Mouse (Mus musculus): ENCODE measurements around the gene Rnase13.
A peak's percentile ranks its signal among the peaks of the same experiment; 100 is the strongest.
"Not testable (repeated sequence)": the region's sequence is repeated elsewhere in the genome, so short reads cannot be mapped to it uniquely, and the experiment has no call there.

The Rnase13 gene

DNA sequence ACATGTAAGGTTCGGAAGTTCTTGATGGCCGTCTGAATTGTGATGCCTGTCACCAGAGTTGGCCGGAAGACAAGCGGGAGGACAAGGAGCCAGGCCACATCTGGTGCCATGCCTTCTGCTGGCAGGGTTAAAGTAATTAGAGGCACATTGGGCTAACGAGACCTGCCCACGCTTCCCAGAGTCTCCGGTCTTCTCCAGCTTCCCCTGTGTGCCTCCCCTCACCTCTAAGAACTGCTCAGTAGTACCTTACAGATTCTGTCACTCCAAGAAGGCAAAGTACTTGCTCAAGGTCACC lies at the start of gene Rnase13:
Gene Rnase13, minus strand, starts transcription at position 203 of the 295 bp plus-strand sequence.
- no peak for DNase-seq (ENCODE audit: low read depth, low spot score)

DNA sequence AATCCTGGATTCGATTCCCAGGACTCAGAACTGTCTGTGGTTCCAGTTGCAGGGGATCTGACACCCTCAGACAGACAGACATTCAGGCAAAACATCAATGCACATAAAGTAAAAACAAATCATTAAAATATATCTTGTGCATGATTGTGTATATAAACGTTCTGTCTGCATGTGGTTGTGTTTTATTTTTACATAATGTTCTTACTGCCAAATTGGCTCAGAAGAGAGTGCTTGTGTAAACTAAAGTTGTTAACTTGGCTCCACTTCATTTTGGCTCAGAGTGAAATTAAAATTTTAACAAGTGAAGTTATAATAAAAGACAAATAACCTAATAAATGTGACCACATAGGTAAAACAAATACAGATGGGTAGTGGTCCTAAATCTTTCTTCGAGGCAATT lies 44.8 kb upstream of the Rnase13 start:
- no peak for DNase-seq (ENCODE audit: low read depth, low spot score)

DNA sequence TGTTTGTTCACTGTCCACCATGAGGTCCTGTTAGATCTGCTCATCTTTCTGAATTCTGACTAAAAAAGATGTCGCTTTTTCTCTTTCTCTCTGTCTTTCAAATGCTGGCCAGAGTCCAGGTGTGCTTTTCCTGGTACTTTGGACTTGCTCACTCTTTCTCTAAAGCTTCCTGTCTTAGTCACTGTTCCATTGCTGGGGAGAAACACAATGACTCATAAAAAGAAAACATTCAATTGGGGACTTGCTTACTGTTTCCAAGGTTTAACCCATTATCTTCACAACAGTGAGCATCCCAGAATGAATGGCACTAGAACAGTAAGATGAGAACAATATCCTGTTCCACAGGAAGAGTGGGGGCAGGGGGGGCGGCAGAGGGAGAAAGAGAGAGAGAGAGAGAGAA lies 37.7 kb upstream of the Rnase13 start:
- no peak for DNase-seq (ENCODE audit: low read depth, low spot score)

DNA sequence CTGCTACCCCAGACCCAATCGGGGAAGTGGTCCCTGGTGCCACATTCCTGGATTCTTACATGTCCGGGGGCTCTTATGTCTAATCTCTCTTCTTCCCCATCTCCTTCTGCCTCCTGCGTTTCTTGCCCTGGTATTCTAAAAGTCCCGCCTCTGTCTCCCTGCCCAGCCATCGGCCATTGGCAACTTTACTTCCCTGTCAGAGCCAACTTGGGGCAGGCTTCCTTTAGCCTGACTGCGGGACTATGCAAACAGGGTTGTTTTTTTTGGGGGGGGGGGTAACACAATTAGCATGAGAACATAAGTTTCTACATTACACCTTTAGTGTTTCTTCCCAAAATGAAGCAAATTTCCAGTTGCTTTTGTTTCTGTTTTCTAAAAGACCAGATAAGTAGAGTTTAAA lies 20.8 kb upstream of the Rnase13 start:
- DNase-seq (ENCODE audit: low read depth, low spot score): no peak

DNA sequence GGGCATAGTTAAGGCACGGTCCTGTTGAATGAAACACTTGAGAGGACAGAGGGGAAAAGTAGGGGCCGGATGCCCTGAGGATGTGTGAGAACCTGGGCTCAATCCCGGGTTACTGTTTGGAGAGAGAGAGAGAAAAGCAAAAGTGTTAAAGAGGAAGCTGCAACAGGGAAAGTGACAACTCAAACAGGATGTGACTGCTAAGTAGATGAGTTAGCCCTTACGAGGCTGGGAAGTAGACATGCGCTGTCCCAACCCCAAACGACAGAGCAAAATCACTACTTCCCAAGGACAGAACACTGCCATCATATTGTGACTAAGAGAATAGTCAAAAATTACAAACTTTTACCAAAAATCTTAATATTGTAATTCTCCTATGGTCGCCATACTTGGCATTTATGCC lies 19.7 kb upstream of the Rnase13 start:
- DNase-seq (ENCODE audit: low read depth, low spot score): no peak

DNA sequence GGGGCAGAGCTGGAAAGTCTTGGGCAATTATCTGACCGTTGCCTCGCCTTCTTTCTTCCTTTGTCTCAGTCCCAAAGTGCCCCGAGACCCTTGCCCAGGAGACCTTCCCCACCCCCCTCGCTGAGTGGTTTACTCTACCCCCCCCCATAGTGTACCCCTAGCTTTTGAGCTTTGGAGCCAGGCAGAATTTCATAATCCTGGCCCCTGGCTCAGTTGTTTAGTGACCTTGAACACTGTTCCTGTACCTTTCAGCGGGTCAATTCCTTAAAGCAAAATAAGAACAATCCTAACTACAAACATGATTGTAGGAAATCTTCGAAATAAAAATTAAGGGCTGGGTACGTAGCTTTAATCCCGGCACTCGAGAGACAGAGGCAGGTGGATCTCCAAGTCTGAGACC lies 19.0 kb upstream of the Rnase13 start:
- no peak for DNase-seq (ENCODE audit: low read depth, low spot score)

DNA sequence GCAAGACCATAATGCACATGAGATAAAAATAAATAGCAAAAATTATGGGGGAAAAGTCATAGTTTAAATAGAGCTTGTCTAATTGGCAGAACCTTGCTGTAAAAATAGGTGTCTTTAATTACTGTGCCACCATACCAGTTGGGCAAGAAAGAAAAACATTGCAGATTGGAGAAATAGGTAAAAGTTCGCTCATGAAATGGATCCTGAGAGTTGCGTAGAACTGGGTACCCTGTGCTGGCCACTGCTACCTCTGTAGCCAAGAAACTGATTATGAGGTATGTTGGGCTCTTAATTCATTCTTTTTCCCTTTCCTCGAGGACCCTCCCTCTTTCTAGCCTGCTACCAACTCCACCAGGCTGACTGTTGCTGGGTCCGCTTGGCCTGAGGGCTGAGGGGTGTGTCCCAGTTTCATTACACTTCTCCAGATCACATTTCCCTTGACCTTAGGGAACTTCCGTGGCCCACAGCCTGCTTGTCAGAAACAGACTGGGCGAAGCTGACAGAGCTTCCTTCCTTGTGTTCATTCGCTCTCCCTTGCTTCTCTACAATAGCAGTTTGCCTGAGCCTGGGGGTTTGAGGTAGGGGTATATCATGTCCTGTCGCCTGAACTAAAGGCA lies 18.5 kb upstream of the Rnase13 start:
- no peak for DNase-seq (ENCODE audit: low read depth, low spot score)

DNA sequence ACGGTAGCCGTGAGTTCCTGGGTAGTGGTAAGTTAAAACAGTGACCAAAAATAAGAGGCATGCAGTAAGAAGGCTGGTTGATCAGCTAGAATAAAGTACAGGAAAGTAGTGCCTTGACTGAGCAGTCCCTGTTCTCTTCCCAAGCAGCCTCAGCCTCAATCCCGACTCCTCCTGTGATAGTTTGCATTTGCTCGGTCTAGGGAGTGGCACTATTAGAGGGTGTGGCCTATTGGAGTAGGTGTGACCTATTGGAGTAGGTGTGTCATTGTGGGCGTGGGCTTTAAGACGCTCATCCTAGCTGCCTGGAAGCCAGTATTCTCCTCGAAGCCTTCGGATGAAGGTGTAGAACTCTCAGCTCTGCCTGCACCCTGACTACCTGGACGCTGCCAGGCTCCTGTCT lies 16.4 kb upstream of the Rnase13 start:
- DNase-seq (ENCODE audit: low read depth, low spot score): peak; percentile 28

DNA sequence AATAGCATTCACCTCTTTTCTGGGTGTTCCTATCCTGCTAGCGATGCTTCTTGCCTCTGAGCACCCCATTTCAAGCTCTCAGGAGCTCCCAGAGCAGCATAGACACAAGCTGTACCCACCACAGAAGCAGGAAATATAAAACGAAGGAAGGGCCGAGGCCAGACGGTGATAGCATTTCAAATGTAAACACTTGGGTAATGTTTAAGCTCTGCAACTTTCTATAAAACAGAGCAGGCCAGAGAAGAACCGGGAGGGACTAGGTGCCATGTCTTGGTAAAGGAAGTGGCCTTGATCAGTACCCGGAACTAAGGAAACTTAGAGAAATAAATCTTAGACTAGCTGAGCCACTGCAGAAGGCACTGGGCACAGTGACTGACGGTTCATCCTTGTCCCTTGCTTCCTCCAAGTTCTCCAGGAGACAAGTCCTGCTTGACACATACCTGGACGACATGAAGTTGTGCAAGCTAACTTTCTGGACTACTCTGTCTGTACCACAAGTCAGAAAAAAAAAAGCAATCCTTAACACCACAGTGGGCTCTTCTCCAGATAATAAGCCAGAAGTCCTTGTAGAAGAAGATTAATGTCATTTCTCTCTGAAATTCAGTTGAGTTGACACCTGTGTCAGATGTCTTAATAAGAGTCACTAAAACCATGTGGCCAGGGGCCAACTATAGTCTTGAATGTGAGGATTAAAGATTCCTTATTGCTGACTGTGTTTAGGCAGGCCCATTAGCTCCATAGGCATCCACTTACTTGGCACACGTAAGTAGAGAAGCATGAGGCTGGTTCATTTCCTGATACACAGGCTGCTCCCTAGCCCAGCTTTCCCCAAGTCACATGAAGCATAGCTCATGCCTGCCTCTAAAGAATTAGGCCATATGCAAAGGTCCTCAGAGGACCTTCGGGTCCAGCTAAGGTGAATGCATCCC lies 9.8 kb upstream of the Rnase13 start:
- DNase-seq (ENCODE audit: low read depth, low spot score): no peak

DNA sequence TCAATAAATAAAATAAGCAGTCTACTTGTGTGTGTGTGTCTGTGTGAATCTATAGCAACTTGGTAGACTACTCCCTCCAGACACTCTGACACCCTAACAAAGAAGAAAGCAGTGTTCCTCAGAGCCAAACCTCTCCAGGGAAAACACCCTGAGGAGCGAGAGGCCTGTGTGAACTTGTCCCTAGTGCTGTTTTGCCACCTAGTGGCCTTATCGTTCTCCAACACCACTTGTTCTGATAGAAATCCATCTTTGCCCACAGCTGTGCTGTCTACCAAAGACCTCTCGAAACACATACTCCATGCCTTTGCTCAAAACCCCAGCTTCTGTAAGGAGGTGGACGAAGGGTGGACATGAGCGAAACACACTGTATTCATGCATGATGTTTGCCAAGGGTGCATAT lies 8.3 kb upstream of the Rnase13 start:
- DNase-seq (ENCODE audit: low read depth, low spot score): no peak

DNA sequence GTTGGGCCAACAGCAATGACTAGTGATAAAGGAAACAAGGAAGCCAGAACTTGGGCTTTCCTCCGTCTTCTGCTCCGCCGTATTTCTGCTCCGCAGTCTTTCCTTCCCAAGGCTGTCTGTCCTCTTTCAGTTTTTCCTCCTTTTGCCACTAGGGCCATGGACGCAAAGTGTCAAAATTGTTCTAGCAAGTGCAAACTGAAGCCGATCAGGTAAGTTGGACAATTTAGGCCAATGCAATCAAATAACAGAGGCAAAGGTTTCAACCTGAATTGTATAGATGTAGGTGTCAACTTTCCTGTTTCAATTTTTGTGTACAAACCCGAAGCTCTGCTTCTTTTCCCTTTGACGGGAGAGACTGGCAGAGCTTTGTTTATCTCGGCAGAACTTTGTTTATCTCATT lies 7.4 kb upstream of the Rnase13 start:
- no peak for DNase-seq (ENCODE audit: low read depth, low spot score)

DNA sequence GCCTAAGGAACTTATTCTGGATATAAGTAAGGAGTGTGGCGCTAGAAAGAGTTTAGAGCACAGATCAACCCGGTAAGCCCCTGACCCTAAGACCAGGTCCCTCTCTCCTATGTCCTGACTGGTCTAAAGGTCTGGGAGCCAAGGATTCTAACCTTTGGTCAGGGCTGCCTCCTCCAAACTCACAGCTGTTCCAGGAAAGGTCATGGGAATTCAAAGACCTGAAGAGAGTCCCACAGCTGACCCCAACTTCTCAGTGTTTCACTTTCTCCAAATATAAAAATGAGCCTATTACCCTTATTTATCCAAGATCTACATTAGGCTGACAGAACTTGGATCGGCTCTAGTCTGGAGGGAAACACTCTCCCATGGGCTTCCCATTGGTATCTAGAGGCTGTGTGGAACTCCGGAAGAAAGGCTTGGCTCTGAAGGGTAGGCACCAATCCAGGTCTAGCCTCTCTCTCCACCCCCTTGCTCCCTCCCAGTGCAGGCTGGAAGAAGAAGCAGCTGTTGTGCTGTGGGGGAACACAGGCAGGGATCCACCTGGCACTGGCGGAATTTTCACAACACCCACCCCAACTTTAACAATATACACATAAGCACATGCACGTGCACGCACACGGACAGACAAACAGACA lies 6.9 kb upstream of the Rnase13 start:
- DNase-seq (ENCODE audit: low read depth, low spot score): no peak

DNA sequence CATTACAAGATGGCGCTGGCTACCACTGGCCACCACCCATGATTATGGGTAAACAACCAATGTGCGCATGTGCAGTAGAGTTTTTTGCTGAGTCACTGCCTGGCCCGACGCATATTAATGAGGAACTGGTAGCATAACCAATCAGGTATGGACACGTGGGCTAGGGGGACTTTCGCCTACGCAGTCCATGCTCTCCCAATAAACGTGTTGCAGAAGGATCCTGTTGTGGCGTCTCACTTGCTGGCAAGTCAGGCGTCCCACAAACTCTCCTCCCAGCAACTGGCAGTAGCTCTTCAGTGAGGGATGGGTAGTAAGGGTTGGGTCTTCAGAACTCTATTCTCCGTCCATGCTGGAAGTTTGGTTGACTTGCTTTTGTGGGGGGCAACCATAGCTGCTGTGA lies 4.4 kb upstream of the Rnase13 start:
- DNase-seq (ENCODE audit: low read depth, low spot score): not testable (repeated sequence)

DNA sequence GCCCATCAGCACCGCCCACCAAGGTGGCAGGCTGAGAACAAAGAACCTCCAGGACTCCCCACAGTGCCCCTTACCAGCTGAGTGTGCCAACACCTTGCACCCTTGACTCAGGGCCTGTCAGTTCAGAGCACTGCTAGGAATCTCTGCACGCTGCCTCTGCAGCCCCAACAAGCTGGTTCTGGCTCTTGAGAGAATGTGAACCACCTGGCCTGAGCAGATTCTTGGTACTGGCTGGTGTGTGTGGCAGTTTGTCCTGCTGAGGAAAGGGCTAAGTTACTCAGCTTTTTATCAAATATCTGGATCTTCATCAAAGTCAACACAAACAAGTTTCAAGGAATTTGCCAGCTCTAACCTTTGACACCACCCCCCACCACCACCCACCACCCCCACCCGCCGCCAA lies 919 bp upstream of the Rnase13 start:
- DNase-seq (ENCODE audit: low read depth, low spot score): no peak

DNA sequence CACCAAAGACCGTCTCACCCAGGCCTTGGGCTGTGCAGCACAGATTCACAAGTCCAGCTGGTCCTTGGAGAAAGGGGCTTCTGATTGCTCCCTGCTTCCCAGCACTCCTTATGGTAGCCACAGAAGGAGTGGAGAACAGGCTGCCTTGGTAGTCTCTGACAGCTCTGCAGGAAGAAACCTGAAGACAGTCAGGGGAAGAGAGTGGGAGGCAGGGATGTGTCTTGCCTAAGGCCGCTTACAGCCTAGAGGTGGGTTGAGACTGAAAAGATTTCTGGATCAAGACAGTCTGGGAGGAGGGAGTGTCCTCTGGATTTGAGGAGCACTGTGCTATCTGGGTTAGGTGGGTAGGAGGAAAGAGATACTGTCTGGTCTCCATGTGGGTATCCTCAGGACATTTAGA lies 337 bp upstream of the Rnase13 start:
- no peak for DNase-seq (ENCODE audit: low read depth, low spot score)

DNA sequence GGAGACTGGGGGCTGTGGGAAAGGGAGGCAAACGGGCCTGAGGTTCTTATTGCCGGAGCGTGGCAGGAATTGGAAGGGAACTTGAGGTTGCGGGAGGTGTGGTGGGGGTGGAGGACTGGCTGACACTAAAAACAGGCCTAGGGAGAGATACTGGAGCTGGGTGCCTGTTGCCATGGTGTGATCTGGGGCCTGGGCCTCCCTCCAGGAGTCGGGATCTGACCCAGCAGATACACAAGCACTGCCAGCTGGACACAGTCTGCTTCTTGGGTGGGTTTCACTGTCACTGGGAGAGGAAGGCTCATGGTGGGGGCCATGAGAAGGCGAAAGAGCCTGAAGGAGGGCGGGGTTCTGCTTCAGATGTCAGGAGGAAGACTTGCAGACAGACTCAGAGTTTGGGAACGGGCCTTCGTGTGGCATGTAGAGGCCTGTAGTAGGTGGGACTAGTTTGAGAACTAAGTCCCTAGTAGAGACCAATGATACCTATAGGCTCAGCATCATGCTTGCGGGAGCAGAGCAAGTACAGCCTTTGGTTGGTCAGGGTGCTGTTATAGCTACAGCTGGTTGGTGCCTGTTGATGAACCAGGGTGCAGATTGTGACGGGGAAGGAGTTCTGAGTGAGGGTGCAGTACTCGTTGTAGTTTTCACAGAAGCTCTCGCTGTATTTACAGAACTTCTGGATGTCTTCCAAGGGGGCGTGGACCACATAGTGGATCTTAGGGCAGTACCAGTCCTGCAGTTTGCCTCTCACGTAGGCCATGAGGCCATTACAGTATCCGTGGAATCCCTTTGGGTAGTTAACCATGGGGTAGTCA lies 608 bp downstream of the Rnase13 start:
- DNase-seq (ENCODE audit: low read depth, low spot score): no peak

DNA sequence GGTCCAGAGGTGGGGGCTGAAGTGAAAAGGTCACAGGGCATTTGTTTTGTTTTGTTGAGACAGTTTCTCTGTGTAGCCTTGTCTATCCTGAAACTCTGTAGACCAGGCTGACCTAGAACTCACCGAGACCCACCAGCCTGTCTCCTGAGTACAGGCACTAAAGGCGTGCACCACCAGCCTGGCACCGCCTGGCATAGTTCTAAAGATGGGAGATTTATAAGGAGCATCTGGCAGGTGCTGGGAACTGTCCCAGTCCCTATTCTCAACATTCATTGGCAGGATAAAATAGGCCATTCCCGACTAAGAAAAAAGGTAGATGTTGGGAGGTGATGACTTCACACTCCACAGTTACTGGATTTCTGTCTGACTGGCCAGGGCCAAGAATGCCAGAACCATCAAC lies 3.6 kb downstream of the Rnase13 start:
- no peak for DNase-seq (ENCODE audit: low read depth, low spot score)

DNA sequence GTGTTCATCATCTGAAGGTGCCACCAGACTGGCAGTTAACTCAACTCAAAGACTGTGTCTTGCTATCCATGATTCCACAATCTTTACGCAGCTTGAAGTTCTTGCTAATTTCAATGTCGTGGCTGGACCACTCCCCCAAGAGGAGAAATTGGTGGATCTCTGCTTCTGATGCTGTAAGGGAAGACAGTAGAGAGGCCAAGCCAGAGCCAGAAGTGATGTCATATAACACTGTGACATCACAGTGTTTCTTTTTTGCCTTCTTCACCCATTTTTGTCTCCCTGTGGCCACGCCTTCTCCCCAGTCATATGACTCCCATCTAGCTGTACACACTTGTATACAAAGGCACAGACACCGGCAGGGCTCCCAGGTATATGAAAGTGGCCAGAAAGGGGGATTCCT lies 4.4 kb downstream of the Rnase13 start, which contains the start of gene Tppp2:
Gene Tppp2, plus strand, starts transcription at position 301 of the 400 bp plus-strand sequence.
- no peak for DNase-seq (ENCODE audit: low read depth, low spot score)

DNA sequence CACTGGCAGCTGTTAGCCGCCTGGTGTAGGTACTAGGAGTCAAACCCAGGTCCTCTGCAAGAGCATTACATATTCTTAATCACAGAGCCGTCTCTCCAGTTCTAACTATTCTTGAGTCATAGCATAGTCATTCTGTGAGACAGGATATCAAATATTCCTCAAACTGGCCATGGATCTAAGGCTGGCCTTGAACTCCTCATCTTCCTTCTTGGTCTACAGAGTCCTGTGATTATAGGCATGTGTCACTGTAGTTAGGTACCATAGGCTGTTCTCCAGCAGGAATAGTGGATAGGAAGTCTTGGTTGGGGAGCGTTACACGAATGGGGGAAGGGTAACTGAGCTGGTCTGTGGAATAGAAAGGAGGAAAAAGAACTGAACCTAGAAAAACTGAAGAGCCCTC lies 6.0 kb downstream of the Rnase13 start:
- DNase-seq (ENCODE audit: low read depth, low spot score): no peak

DNA sequence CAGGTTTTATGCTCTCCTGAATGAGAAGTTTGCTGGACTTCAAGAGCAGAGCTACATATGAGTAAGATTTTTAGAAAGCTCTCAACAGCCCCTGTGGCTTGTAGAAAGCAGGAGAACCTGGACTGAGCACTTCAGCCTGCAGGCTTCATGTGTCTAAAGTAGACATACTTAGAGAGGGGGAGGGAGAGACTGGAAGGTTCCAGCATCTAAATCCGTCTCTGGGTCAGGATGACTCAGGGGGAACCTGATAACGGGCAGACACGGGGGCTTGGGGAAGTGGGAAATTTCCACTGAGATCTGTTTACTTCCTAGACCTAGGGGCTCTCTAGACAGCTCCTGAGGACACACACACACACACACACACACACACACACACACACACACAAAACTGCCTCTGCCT lies 7.5 kb downstream of the Rnase13 start:
- no peak for DNase-seq (ENCODE audit: low read depth, low spot score)

DNA sequence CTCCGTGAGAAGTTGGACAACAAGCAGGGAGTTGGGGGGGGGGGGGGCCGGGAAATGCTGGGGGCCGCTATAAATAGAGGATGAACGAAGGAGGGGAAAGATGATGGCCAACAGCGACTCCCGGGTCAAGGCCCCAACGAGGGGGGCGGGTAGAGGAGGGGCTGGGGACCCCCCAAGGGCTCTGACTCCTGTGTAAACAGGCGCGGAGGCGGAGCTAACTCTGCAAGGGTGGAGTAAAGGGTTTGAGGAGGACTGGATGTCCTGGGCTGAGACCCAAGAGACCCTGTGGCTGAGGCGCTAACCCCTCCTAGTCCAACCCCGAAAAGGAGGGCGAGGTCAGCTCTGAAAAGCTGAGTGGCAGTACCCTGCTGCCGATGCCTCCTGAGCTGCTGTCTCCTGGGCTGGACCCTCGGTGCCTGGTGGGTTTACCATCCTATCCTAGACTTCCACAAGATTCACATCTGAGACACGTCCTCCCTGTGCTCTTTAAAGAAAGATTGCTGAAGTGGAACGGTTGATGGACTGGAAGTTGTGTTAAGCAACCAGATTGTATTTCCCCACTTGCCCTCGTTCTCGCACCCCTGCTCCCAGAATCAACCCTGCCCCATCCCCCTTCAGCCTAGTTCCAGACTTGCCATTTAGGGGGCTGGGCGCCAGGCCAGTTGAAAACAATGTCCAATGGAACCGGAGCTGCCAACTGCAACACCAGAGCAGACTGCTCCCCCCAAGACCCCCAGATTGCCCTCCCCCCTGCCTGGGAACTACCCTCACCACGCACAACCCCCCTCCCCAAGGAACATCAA lies 8.4 kb downstream of the Rnase13 start, which contains the start of gene Ndrg2:
Gene Ndrg2, minus strand, starts transcription at position 199 of the 803 bp plus-strand sequence.
- DNase-seq (ENCODE audit: low read depth, low spot score): no peak
